Mouse (Mus musculus) liver, embryonic 14.5 days (tissue): ENCODE measurements at regions not wholly inside any gene's neighbourhood (a gene's known extent, or its start where the extent isn't known, plus 50 kb on each side); places are given as distances from the start of the nearest gene placed in this dataset.

ENCODE experiments used
- CTCF ChIP-seq: IDR thresholded peaks from 2 replicates; pipeline ENCODE4 v1.5.1; 2016; ENCODE audit warnings: antibody characterized with exemption, low read depth, control low read depth
- EP300 ChIP-seq: IDR thresholded peaks from 2 replicates; pipeline ENCODE4 v1.6.1; 2016; ENCODE audit warnings: antibody characterized with exemption, low read depth

GRCm38 (mm10) chr16:76927901-76928300 is 85.6 kb upstream of the Usp25 start:
- no peak for TF ChIP-seq CTCF
- TF ChIP-seq EP300, result no peak
